Mouse (Mus musculus): ENCODE measurements around the gene Actg2. TPM values are rescaled to one million over a fixed set of nuclear protein-coding genes. Genes with fewer than 3 reads are reported as not detected.

The Actg2 gene
- polyA plus RNA-seq, 1 experiment from 2014 or later = 24.2 TPM

DNA sequence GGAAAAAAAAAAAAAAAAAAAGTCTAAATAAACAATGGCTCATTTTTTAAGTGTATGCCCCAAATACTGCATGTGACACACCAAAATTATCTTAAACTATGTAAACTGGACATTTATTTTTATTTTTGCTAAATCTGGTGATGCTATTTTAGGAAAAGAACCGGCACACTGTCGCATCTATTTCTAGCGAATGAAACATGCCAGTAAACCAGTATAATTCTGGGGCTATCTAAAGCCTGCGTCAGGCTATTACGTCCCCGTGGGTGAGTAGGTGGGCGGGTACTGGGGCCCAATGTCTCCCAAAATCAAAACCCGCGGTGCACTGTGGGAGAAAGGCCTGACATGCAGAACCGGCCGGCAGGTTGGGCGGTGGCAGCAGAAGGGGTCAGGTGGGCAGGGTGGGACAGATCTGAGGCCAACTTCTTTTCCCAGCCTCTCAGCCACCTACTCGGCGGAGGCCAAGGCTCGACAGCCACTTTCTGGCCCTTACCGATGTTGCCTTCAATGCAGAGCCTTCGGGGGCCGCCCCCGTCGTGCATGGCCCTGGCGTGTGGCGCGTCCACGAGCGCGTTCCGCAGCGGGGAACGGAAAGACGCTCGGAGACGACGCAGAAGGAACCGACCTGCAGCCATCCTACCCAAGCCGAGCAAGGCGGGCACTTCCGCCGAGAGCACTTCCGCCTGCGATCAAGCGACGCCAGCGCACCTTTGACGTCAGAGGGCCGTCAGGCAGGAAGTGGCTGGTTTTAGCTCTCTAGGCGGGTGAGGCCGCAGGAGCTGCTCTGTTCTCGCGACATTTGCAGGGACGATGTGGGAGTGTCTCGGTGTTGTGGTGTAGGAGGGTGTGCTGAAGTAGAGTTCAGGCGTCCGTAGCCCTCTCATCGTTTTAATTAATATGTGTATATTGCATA is 29.6 kb downstream of the Actg2 start, which contains the start of gene Dguok:
Gene Dguok, minus strand, starts transcription at position 712 of the 910 bp plus-strand sequence.
- H3K4me1 ChIP-seq (ENCODE audit: control insufficient read depth, insufficient read depth, low read length) = peaks cover 20% of the 10 kb centered on the region

GRCm38 (mm10) chr6:83505554-83505953 is 30.5 kb downstream of the Actg2 start:
- Histone ChIP-seq H3K9ac (ENCODE audit: low read length) (no peak overlapping the region), H3K4me3 (ENCODE audit: low read length) (peak overlapping the region; percentile 88), H3K27ac (ENCODE audit: low read length) (peak overlapping the region; percentile 96), H3K4me1 (ENCODE audit: control insufficient read depth, insufficient read depth, low read length) (peaks cover 20% of the 10 kb centered on the region), H3K27me3 (ENCODE audit: control insufficient read depth, insufficient read depth, low read length) (no peaks in the 10 kb centered on the region), H3K9me3 (replicated peaks; ENCODE audit: control insufficient read depth, low read length) (no peaks in the 10 kb centered on the region; the same call in 1 of the 2 replicates), H3K36me3 (ENCODE audit: control insufficient read depth, insufficient read depth) (peaks cover under 1% of the 10 kb centered on the region; the same call in 1 of the 2 replicates), H3K4me2 (ENCODE audit: low read depth, low read length) (peak overlapping the region; percentile 73)
- 76% methylated on average over 4 of the region's 4 CpGs for WGBS
- ATAC-seq (replicated peaks; ENCODE audit: extremely low read depth, insufficient read depth, low FRiP score) = no peak

More for the DNA sequence above, 29.6 kb downstream of the Actg2 start, which contains the start of gene Dguok:
- peak within 1 kb of the TSS; percentile 96 for H3K27ac ChIP-seq (ENCODE audit: low read length)
- H3K4me2 ChIP-seq (ENCODE audit: low read depth, low read length) = peak within 1 kb of the TSS; percentile 73
- WGBS = under 1% methylated on average over 54 of the region's 54 CpGs
- H3K9ac ChIP-seq (ENCODE audit: low read length) = peak within 1 kb of the TSS; percentile 87
- no peaks in the 10 kb centered on the region for H3K36me3 ChIP-seq (ENCODE audit: control insufficient read depth, insufficient read depth)
- peak within 1 kb of the TSS; percentile 88 for H3K4me3 ChIP-seq (ENCODE audit: low read length)
- no peaks in the 10 kb centered on the region for H3K9me3 ChIP-seq (replicated peaks; ENCODE audit: control insufficient read depth, low read length)
- H3K27me3 ChIP-seq (ENCODE audit: control insufficient read depth, insufficient read depth, low read length) = no peaks in the 10 kb centered on the region
- peak; percentile 99 for ATAC-seq (replicated peaks; ENCODE audit: extremely low read depth, insufficient read depth, low FRiP score)

DNA sequence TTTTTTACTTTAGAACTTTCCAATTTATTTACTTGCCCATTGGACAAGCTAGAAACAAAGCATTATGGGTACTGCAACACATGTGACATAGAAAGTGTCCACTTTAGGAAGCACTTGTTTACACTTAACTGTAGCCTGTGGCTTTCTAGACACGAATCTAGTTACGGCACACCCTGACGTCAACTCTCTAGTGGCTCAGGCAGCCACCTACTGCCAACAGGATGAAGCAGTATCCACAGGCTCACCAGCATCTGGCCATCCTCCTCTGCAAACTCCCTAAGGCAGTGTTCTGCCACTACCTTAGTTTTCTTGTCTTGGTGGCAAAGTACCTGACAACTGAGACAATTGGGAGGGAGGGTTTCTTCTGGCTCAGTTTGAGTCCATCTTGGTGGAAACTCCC is 32.7 kb downstream of the Actg2 start:
- peaks cover 7% of the 10 kb centered on the region; the same call in 1 of the 2 replicates for H3K36me3 ChIP-seq (ENCODE audit: control insufficient read depth, insufficient read depth)
- H3K4me3 ChIP-seq (ENCODE audit: low read length) = no peak overlapping the region
- H3K27ac ChIP-seq (ENCODE audit: low read length) = no peak overlapping the region
- H3K4me2 ChIP-seq (ENCODE audit: low read depth, low read length) = no peak overlapping the region
- no peaks in the 10 kb centered on the region; the same call in 1 of the 2 replicates for H3K9me3 ChIP-seq (replicated peaks; ENCODE audit: control insufficient read depth, low read length)
- ATAC-seq (replicated peaks; ENCODE audit: extremely low read depth, insufficient read depth, low FRiP score) = no peak
- peaks cover 20% of the 10 kb centered on the region for H3K4me1 ChIP-seq (ENCODE audit: control insufficient read depth, insufficient read depth, low read length)
- no peak overlapping the region for H3K9ac ChIP-seq (ENCODE audit: low read length)
- 72% methylated on average over 3 of the region's 3 CpGs for WGBS
- no peaks in the 10 kb centered on the region for H3K27me3 ChIP-seq (ENCODE audit: control insufficient read depth, insufficient read depth, low read length)

DNA sequence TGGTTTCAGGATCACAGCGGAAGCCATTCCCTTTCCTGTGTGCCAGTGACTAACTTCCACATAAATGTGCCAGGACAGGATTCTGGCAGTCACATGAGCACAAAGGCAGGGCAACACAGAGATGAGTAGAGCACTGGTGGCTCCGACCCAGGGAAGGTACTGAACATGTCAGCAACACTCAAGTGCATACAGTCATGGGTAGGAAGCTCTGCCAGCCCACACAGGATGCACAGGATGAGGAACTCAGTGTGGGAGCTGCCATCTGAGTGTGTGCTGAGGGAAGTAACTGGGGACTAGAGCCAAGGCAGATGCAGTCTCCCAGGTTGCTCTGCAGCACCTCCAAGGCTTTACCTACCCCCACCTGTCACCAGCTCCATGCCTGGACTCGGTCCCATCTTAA is 33.4 kb downstream of the Actg2 start:
- no peak overlapping the region; the same call in 1 of the 2 replicates for H3K9ac ChIP-seq (ENCODE audit: low read length)
- no peaks in the 10 kb centered on the region; the same call in 1 of the 2 replicates for H3K9me3 ChIP-seq (replicated peaks; ENCODE audit: control insufficient read depth, low read length)
- WGBS = 69% methylated on average over 3 of the region's 3 CpGs
- no peak overlapping the region for H3K27ac ChIP-seq (ENCODE audit: low read length)
- peaks cover 7% of the 10 kb centered on the region; the same call in 1 of the 2 replicates for H3K36me3 ChIP-seq (ENCODE audit: control insufficient read depth, insufficient read depth)
- no peak overlapping the region for H3K4me2 ChIP-seq (ENCODE audit: low read depth, low read length)
- H3K27me3 ChIP-seq (ENCODE audit: control insufficient read depth, insufficient read depth, low read length) = no peaks in the 10 kb centered on the region
- no peak for ATAC-seq (replicated peaks; ENCODE audit: extremely low read depth, insufficient read depth, low FRiP score)
- peaks cover 23% of the 10 kb centered on the region for H3K4me1 ChIP-seq (ENCODE audit: control insufficient read depth, insufficient read depth, low read length)
- H3K4me3 ChIP-seq (ENCODE audit: low read length) = no peak overlapping the region

DNA sequence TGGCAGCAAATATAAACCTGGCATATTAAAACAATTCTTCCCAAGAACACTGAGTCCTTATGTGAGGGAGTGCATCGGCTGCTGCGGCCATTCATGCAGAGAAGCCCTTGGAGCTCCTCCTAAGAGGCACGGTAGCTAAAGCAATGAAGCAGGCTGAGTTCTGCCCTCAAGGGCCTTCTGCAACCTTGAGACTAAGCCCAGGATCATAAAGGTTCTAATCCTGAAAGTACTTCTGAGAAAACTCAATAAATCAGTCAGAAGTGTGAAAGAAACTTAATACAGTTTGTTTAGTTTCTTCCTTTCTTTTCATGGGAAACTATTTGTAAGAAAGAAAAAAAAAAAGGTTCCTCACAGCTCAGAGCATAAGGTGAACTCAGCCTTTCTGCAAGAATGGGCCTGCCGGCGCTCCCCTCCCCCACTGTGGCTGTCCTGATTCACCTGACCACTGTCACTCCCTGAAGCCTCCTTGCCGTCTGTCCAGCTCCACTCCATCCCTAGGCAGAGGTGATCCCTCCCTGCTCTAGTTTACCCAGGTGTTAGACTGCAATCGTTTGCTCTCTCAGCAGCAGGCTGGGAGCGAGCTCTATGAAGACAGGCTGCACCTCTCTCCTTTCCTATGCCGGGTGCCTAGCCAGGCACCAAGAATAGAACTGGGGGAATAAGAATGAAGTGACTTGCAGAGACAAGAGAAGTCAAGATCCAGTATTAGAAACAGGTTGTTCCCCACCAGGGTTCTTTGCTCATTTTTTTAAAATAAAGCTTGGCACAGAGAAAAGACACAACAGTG is 34.3 kb downstream of the Actg2 start:
- Histone ChIP-seq H3K36me3 (ENCODE audit: control insufficient read depth, insufficient read depth) (peaks cover 7% of the 10 kb centered on the region; the same call in 1 of the 2 replicates), H3K4me1 (ENCODE audit: control insufficient read depth, insufficient read depth, low read length) (peaks cover 27% of the 10 kb centered on the region), H3K27ac (ENCODE audit: low read length) (peak overlapping the region; percentile 5; the same call in 1 of the 2 replicates), H3K27me3 (ENCODE audit: control insufficient read depth, insufficient read depth, low read length) (no peaks in the 10 kb centered on the region), H3K9ac (ENCODE audit: low read length) (no peak overlapping the region), H3K9me3 (replicated peaks; ENCODE audit: control insufficient read depth, low read length) (no peaks in the 10 kb centered on the region; the same call in 1 of the 2 replicates), H3K4me3 (ENCODE audit: low read length) (no peak overlapping the region), H3K4me2 (ENCODE audit: low read depth, low read length) (no peak overlapping the region)
- no peak for ATAC-seq (replicated peaks; ENCODE audit: extremely low read depth, insufficient read depth, low FRiP score)
- WGBS = 62% methylated on average over 9 of the region's 9 CpGs

DNA sequence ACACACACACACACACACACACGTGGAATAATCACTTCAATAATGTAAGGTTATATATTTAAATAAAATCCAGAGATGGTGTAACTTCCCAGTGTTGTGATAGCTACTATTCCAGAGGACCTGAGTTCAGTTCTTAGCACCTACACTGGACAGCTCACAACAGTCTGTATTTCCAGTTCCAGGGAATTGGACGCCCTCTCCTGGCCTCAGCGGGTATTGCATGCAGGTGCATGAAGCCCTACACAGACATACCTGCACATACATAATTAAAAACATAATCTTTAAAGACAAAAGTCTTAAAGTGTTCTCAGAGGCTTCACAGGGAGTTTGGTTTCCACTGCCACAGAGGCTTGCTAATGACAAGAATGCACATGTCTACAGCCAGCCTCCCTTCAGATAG is 35.6 kb downstream of the Actg2 start:
- 57% methylated on average over 3 of the region's 3 CpGs for WGBS
- no peaks in the 10 kb centered on the region; the same call in 1 of the 2 replicates for H3K9me3 ChIP-seq (replicated peaks; ENCODE audit: control insufficient read depth, low read length)
- H3K9ac ChIP-seq (ENCODE audit: low read length) = no peak overlapping the region
- peaks cover 36% of the 10 kb centered on the region for H3K4me1 ChIP-seq (ENCODE audit: control insufficient read depth, insufficient read depth, low read length)
- H3K27me3 ChIP-seq (ENCODE audit: control insufficient read depth, insufficient read depth, low read length) = no peaks in the 10 kb centered on the region
- H3K36me3 ChIP-seq (ENCODE audit: control insufficient read depth, insufficient read depth) = peaks cover 7% of the 10 kb centered on the region; the same call in 1 of the 2 replicates
- no peak for ATAC-seq (replicated peaks; ENCODE audit: extremely low read depth, insufficient read depth, low FRiP score)
- no peak overlapping the region for H3K4me3 ChIP-seq (ENCODE audit: low read length)
- no peak overlapping the region for H3K4me2 ChIP-seq (ENCODE audit: low read depth, low read length)
- H3K27ac ChIP-seq (ENCODE audit: low read length) = no peak overlapping the region

DNA sequence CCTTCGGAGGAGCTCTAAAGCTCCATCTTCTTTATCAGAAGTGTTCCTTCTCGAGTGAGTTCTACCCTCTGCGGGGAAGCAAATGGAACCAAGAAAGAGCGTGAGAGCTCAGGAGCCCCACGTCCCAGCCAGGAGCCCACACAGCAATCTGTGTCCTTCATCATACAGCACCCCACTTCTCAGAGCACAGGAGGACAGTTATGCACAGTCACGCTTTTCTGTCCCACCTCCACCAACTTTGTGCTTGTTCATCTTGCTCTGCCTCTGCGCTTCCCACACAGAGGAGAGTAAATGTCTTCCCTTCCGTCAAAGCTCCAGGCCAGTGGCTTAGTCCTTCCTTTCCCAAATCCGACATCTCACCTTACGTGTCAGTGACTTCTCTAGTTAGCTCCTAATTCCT is 37.0 kb downstream of the Actg2 start:
- Histone ChIP-seq H3K27me3 (ENCODE audit: control insufficient read depth, insufficient read depth, low read length) (no peaks in the 10 kb centered on the region), H3K9me3 (replicated peaks; ENCODE audit: control insufficient read depth, low read length) (no peaks in the 10 kb centered on the region; the same call in 1 of the 2 replicates), H3K4me2 (ENCODE audit: low read depth, low read length) (no peak overlapping the region), H3K36me3 (ENCODE audit: control insufficient read depth, insufficient read depth) (peaks cover 7% of the 10 kb centered on the region; the same call in 1 of the 2 replicates), H3K27ac (ENCODE audit: low read length) (no peak overlapping the region), H3K9ac (ENCODE audit: low read length) (no peak overlapping the region), H3K4me1 (ENCODE audit: control insufficient read depth, insufficient read depth, low read length) (peaks cover 34% of the 10 kb centered on the region), H3K4me3 (ENCODE audit: low read length) (no peak overlapping the region)
- WGBS = 93% methylated on average over 10 of the region's 10 CpGs
- no peak for ATAC-seq (replicated peaks; ENCODE audit: extremely low read depth, insufficient read depth, low FRiP score)

DNA sequence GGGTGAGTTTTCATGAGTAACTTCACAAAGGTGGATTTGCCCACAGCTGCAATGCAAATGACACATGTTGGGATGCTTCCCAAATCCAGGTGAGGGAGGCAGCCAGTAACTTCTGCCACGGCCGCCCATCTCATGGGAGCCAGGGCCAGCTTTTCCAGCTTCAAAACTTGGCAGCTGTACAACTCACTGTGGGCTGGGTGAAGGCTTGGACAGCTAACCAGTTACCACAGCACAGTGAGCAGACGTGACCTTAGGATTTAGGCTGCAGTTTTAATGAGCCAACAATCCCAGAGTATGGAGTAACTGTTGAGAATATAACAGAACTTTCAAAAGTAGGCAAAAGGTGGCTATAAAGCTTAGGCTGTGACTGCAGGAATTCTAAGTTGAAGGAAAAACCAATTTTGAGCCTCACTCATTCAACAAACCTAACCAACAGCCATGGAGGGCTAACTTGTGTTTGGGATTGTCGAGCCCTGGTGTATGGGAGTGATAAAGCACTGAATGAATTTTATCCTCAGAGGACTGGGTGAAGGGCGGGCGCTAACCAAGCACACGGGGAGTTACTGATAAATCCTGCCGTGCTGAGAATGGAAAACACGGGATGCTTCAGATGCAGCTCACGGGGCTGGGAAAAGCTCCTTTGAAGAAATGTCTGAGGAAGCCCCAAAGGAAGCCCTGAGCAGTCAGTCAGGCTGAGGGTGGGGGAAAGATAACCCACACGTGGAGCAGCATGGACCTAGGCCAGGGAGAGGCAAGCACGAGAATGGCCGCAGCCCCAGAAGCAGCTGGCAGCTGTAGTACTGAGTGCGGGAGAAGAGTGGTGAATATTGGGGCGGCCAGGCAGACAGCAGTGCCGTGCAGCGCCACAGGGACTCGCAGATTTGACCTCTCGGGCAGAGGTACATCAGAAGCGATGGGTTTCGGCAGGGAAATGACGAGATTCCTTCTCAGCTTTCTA is 39.0 kb downstream of the Actg2 start:
- Histone ChIP-seq H3K9ac (ENCODE audit: low read length) (0 out of 2 replicates have a peak overlapping the region, but pooled peaks have one; percentile 11), H3K27ac (ENCODE audit: low read length) (peak overlapping the region; percentile 8), H3K4me1 (ENCODE audit: control insufficient read depth, insufficient read depth, low read length) (peaks cover 28% of the 10 kb centered on the region), H3K36me3 (ENCODE audit: control insufficient read depth, insufficient read depth) (peaks cover 15% of the 10 kb centered on the region), H3K4me3 (ENCODE audit: low read length) (no peak overlapping the region), H3K27me3 (ENCODE audit: control insufficient read depth, insufficient read depth, low read length) (no peaks in the 10 kb centered on the region), H3K9me3 (replicated peaks; ENCODE audit: control insufficient read depth, low read length) (no peaks in the 10 kb centered on the region; the same call in 1 of the 2 replicates), H3K4me2 (ENCODE audit: low read depth, low read length) (0 out of 2 replicates have a peak overlapping the region, but pooled peaks have one; percentile 2)
- peak; percentile 60; the same call in 1 of the 2 replicates for ATAC-seq (replicated peaks; ENCODE audit: extremely low read depth, insufficient read depth, low FRiP score)
- WGBS = 51% methylated on average over 22 of the region's 22 CpGs
